Mouse (Mus musculus): ENCODE measurements around the gene Lmnb2.

The Lmnb2 gene

DNA sequence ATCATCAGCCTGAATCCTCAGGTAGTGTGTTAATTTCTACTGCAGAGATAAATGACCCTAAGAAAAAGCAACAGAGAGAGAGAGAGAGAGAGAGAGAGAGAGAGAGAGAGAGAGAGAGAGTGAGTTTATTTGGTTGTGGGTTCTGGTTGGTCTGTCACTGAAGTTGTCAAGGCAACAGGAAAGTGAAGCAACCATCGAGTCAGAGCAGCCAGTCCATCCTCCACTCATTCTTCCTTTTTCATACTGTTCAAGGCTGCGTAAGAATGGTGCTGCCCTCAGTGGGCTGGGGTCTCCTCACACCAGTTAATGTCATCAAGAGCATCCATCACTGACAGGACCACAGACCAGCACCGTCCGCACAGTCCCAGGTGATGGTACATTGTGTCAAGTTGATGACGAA, 26.2 kb upstream of the Lmnb2 start:
- DNase-seq: no peak

DNA sequence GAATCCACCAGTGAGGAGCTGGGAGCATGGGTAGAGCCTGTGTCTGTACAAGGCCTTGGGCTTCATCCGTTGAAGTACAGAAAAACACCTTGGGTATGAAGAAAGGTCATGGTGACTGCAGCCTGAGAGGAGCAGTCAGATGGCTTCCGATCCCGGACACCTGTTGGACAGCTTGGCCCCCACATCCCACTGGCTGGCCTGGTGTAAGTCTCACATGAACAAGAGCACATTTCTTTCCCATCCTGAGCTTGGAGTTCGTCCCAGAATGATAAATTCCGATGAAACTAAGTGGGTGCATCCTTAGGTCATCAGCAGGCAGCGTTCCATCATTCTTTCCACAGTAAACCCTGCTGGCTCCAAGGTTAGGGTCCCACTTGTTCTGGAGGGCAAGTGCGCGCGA, 25.7 kb upstream of the Lmnb2 start:
- DNase-seq: no peak

DNA sequence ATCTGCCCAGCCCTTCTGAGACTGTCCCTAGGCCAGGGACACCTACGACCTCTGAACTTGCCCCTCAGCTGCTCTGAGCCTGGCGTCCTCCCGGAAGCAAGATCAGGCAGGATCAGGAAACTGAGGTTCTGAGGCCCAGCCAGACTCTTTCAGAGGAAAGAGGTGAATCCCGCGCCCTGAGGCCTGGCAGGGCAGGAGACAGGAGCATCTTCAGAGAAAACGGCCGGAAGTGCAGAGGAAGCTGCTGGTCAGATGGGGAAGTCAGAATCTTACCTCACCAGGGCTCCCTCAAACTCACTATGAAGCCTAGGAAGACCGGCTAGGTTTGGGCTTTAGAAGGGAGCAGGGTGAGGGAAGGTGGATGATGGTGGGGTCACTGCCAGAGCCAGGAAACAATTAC, 24.9 kb upstream of the Lmnb2 start:
- DNase-seq: no peak

DNA sequence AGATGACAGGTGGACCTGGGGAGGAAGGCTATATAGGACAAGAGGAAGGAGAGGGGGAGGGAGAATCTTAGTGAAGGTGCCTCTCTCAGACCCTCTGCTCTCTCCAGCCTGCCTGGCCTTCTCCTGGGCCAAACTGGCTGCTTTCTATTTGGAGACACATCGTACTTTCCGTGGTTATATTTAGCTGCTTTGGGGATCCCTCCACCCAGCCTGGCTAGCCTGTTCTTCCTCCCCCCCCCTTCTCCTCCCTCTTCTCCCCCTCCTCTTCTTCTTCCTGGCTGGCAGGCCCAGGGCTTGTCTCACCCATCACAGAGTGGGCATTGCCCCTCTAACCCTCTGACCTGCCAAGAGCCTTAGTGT, 22.9 kb upstream of the Lmnb2 start:
- DNase-seq: no peak

DNA sequence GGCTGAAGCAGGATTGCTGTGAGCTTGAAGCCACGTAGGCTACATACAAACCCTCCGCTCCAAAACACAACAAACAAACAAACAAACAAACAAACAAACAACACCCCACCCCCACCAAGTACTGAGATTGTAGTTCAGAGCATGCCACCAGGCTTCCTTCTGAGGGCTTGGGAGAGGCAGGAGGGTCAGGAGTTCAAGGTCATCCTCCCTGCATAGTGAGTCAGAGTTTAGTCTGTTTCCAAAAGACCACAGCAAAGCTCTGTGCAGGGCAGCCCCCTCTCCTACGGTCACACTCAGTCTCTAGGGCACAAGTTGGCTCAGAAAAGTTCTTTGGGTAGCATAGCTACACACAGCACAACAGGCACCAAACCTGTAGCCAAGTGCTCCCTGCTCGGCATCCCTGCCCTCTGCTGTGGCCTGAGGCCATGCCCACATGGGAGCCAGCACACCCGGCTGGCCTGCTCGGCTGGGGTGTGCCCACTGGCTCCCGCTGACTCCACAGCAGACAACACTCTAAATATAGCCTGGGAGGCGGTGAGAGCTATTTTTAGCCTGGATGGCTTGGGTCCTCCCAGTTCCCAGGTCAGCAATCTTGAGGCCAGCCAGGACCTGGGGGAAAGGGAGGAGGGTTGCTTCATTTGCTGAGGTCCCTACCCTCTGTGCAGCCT, 22.4 kb upstream of the Lmnb2 start:
- no peak for DNase-seq

DNA sequence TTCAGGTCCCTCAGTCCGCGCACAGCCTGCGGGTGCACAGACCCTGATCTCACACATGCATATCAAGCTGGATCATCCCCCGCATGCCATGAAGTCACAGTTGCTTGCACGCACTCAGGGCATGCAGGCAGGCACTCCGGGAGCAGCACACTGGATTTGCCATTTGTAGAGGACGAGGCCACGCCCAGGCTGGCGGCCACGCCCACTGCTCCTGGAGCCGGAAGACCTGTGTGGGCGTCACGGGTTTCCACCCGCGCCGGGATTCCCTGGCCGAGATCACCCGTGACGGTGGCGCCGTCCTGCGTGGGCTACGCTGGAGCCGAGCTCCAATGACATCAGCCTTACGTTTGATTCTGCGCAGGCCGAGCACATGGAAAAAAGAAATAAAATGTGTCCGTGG, 21.6 kb upstream of the Lmnb2 start:
- DNase-seq: peak; percentile 86

DNA sequence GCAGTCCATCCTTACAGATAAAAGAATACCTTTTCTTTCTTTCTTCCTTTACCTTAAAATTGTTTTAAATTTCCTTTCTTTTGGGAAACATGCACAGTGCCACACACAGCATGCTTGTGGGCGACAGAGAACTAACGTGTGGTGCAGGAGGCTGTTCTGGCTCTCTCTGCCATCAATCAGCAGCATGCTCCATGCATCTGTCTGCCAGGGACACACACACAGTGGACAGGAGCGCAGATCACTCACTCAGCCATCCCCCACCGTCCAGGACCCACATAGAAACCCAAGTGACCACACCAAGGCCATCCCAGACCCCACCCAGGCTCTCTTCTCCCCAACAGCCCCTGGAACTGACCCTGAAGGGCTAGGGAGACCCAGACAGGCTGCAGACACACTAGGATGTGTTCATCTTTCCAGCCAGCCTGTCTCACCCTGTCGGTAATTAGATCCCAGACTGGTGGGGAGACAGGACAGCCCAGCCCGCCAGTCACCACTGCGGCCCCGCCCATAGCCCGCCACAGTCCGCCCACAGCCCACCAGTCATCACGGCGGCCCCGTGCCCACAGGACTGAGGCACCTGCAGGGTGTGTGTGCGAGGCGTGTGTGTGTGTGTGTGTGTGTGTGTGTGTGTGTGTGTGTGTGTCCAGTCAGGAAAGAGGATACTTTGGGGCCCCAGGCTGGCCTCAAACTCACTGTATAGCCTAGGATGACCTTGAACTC, 20.9 kb upstream of the Lmnb2 start:
- DNase-seq: no peak

DNA sequence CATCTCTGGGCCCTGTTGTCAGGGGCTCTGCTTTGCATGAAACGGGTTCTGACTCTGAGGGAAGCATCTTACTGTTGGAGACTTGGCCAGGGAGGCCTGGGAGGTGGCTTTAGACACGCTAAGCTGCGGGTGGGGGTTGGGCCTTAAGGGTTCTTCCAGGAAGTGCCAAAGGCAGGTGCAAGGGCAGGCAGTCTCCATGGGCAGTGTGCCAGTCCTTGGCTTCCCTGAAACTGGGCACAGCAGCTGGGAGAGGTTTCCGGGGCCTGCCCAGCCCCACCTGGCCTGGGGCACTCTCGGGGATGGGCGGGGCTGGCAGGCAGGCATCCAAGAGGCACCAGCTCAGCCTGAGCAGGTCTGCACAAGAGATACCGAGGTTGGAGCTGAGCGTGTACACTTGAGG, 19.6 kb upstream of the Lmnb2 start:
- DNase-seq: no peak

DNA sequence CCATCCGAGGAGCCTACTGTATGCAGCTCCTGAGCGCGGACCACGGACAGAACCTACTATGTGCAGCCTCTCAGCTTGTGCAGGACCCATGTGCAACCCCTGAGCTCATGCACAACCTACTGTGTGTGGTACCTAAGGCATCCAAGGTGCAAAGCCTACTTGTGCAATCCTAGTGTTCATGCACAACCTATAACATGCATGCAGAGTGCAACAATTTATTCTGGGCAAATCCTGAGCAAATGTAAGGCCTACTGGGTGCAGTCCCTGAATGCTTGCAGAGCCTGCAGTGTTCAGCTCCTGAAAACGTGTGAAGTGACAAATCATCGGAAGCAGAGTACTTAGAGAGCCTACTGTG, 18.7 kb upstream of the Lmnb2 start:
- DNase-seq: no peak

DNA sequence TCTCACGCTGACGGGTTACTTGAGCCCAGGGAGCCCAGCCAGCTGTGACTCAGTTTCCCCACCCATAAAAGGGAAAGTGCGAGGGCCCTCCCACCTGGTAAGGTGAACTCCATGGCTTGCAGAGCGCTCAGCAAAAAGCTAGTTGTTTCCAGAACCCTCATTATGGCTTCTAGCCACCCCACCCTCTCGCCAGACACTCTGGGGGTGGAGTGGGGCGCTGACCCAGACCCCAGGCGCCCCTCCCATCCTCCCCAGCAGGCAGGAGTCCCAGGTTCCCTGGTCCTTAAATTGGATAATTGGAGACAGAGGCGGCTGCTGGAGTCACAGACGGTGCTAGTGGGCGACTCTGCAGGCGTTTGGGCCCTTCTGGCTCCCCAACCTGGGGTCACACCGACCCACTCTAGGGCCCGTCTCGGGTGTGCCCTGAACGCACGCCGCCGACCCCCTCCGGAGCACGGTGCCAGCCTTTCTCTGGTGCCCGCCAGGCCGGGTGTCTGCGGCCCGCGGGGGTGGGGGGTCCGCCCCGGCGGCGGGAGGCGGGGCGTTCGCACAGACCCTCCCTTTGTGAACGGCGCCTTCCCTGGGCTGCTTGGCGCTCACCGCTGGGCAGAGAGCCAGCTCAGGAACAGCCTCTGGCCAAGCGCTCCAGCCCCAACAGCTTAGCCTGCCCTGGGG, 18.2 kb upstream of the Lmnb2 start:
- DNase-seq: peak; percentile 39

DNA sequence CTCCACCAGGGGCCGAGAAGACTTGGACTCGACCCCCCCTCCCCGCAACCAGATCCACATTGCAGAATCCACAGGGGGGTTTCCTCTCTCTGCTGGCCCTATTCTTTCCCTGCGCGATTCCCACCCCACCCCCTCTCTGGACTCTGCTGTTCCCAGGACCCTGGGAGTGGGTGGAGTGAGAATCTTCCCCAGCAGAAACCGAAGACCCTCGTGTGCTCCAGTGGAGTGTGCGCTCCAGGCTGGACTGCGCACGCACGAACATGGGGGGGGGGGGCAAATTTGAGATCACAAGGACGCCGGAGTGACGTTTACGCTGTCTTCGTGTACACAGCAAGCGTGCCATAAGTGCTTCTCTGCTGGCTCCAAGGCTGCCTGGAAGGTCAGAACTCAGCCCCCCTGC, 17.7 kb upstream of the Lmnb2 start:
- no peak for DNase-seq

DNA sequence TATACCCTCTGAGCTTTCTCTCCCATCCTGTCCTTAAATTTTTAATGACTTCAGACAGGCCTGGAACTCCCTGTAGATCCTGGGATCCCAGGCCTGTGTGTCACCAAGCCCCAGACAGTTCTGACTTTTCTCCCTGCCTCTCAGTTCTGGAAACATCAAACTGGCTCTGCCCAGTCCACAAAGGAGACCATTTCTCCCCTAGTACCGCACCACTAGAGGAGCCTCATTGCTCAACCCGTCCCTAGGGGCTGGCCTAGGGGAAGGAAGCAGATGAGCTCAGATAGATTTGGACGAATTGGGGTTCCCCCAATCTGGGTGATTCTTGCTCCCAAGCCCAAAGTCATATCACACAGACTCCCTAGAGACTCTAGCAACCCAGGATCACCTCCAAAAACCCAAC, 17.2 kb upstream of the Lmnb2 start:
- DNase-seq: no peak

DNA sequence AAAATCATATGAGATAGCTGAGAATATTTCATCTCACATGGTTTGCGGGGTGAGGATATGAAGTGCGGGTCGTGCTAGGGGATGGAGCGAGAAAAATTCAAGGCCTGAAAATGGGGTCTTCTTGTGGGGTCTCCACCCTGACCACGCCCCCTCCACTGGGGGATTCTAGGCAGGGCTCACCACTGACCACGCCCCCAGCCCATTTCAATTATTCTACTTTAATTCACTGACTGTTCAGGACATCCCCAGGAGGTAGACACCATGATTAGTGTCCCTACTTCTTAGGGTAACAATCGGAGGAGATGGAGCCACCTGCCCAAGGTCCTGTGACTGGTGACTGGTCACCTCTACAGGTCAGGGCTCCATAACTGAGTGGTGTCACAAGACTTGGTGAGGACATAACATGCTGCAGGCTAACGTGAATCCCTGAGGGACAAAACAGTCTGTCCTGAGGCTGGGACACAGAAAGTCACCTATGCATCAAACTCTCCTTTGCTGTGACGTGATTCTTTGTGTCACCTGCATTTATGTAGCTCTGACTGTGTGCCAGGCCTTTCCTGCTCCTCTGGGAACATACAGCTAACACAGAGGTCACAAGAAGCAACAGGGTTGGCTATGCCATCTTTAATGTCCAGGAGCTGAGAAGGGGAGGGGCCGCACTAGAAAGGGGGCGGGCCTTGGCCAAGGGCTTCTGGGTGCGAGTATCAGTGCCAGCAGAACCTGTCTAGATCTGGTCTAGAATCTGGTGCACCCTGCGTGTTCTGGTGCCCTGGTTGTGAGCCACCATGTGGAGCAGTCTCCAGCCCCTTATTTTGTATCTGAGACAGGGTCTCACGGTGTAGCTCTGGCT, 16.3 kb upstream of the Lmnb2 start:
- no peak for DNase-seq

DNA sequence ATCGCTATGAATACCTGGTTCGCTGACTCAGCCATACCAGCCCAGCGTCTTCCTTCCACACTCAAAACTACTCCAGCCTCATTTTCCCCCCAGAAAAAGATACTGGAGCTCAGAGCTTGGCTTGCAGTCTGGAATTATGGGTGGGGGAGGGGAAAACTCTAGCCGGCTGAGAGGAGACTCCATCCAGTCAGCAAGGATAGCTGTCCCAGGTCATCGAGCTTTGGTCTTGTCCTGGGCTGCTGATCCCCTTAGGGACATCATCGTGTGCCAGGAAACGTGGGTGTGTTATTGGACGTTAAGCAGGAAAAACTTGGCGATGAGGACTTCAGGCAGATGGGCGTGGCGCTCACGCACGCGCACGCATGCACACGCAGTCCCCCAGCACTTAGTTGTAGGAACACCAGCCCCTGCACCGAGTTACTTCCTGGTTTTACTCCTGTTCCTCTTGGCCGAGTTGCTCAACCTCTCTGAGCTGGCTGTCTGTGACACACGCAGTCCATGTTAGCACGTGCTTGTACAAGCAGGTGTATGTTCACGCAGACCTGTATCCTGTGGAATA, 15.5 kb upstream of the Lmnb2 start:
- no peak for DNase-seq

DNA sequence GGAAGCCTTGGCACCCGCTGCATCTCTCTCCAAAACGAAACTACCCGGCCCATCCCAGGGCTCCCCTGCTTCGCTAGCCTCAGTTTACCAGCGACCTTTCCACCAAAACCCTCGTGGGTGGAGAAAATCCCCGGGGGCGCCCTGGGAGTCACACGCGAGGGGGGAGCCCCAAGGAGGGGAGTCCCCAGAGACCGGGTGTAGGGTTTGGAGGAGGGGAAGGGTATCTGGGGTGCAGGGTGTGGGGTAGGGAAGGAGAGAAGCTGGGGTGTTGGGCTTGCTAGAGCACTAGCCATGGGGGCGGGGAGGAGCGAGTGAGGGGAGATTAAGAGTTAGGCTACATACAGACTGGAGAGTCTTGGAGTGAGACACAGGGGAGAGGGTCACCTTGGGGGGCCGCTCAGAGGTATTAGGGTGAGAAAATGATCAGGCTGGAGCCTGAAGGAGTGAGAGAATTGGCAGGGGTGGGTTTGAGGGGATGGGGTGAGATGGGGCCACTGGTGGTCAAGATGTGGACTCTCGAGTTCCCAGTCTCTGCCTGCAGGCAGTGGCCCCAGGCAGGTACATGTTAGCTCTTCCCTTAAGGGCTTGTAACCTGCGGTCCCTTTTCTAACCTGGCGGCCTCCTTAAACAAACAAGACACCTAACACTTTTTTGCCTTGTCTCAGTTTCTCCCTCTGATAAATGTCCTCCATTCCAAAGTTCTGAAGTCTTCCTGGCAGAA, 14.8 kb upstream of the Lmnb2 start:
- DNase-seq: no peak

DNA sequence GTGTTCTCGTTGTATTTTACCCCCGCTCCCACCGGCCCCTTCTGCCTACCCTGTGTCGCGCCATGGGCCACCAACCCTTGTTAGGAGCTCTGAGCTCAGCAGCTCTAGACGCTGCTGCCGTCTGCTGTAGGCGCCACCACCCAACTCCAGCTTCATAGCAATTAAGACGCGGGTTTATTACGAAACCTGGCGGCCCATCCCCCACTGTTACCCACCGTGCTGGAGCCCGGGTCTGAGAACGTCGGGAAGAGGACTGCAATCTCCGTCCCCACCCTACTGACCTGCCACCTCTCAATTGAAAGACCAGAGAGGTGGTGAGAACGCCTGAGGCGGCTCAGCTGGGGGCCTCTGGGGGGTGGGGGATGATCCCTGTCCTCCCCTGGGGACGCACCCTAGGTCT, 14.2 kb upstream of the Lmnb2 start:
- DNase-seq: peak; percentile 17

DNA sequence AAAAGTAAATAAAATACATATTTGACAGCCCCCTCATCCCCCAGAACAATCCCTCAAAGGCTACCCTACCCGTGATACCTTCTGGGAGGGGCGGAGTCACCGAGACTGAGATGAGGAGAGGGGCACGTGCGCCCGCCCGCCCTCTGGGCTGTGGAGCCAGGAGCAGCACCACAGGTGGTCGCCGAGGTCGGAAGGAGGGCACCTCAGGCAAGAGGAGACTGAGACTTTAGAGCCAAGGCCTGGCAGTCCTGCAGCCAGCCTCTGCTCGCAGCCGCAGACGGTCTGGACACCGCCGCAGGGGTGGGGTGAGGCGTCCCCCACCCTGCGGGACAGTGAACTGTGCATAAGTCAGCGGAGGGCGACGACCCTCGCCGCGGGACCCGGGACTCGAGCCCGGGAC, 13.7 kb upstream of the Lmnb2 start:
- no peak for DNase-seq

DNA sequence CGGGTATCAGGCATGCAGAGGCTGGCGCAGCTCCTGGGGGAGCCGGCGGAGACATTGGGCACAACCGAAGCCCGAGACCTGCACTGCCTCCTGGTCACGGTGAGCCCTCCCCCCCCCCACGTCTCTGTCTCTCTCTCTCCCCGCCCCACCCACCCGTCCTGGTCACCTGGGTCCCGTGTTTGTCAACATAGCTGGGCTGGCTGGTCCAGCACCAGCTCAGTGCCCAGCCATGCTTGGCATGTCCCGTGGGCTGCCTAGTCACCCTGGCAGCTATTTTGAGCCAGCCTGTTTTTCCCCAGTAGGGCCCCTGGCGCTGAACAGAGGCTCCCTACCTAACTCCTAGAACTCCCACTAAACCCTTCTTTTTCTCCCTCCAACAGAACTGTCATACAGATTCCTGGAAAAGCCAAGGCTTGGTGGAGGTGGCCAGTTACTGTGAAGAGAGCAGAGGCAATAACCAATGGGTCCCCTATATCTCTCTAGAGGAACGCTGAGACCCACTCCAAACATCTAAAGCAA, 13.2 kb upstream of the Lmnb2 start:
- DNase-seq: peak; percentile 28

DNA sequence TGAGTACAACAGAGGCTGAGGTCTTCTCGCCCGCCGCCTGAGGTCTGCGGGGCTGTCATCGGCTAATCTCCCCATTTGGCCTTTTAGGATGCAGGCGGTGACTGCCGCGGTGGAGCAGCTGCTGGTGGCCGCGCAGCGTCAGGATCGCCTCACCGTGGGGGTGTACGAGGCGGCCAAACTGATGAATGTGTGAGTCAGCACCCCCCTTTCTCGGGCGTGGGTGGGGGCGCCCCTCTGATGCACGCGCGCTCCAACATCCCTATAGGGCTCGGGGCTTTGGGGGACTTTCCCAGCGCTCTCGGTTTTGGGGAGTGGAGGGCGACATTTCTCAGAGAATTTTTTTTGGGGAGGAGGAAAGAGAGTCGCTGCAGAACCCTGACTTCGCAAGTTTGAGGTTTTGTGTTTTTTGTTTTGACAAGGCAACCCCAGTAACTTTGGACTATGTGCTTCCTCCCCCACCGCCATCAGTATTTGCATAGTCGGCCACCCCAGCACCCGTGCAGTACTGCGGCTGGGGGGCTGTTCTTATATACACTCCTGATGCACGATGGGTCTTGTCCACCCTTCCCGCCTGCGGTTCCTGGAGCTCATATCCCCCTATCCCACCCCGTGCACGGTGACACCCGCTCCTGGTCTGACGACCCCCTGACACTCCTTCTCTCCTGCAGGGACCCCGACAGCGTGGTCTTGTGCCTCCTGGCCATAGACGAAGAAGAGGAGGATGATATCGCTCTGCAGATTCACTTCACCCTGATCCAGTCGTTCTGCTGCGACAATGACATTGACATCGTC, 12.5 kb upstream of the Lmnb2 start:
- DNase-seq: peak; percentile 75

DNA sequence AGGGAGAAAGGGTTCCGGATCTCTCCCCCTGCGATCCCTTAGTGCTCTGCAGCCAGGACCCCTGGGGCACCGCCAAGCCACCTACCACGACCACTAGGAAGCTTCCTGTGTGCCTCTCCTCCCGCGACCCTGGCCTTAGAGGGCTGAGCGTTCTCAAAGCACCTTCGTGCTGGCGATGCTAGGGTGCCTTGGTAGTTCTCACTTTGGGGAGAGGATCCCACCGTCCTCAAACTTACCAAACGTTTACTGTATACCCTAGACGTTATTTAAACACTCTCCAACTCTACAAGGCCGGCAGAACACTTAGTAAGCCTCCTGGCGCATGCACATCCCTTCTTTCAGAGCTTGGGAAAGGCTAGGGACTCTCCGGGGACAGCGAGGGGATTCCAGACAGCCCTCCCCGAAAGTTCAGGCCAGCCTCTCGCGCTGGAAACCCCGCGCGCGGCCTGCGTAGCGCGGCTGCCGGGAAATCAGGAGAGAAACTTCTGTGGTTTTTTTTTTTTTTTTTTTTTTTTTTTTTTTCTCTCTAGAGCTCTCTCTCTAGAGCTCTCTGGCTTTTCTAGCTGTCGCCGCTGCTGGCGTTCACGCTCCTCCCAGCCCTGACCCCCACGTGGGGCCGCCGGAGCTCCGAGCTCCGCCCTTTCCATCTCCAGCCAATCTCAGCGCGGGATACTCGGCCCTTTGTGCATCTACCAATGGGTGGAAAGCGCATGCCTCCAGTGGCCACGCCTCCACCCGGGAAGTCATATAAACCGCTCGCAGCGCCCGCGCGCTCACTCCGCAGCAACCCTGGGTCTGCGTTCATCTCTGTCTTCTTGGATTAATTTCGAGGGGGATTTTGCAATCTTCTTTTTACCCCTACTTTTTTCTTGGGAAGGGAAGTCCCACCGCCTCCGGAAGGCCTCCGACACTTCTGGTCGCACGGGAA, 11.5 kb upstream of the Lmnb2 start, which contains the start of gene Gadd45b:
Gene Gadd45b (plus strand): TSS at position 775 of the 928 bp plus-strand sequence.
- DNase-seq: peak; percentile 99

Measured in right cerebral cortex, adult 18-20 months (tissue).